Mouse (Mus musculus) megakaryocyte, embryonic 14.5 days (primary cell): ENCODE data around the gene Clybl. TPM values are rescaled to one million over a fixed set of nuclear protein-coding genes. Genes with fewer than 3 reads are reported as not detected.

Source experiments
- H3K27me3 ChIP-seq: replicated peaks from 2 replicates; pipeline ENCODE3; 2012; ENCODE audit warnings: inconsistent platforms
- H3K36me3 ChIP-seq: replicated peaks from 2 replicates; pipeline ENCODE3; 2012; ENCODE audit warnings: low read length, inconsistent platforms, mixed read lengths
- H3K4me1 ChIP-seq: 2 replicates; pipeline ENCODE4 v1.6.1; 2012; ENCODE audit warnings: inconsistent platforms
- H3K4me3 ChIP-seq: replicated peaks from 2 replicates; pipeline ENCODE3; 2012; ENCODE audit warnings: moderate library complexity, mild to moderate bottlenecking, inconsistent platforms
- H3K9me3 ChIP-seq: 2 replicates; pipeline ENCODE4 v1.6.1; 2012; ENCODE audit warnings: inconsistent platforms
- FLI1 ChIP-seq: IDR thresholded peaks from 2 replicates; pipeline ENCODE4 v1.6.1; 2012; ENCODE audit warnings: low read length, inconsistent platforms, mixed read lengths
- GATA1 ChIP-seq: IDR thresholded peaks from 3 replicates; pipeline ENCODE4 v1.6.1; 2012; ENCODE audit warnings: mixed read lengths, low read length, inconsistent platforms, borderline replicate concordance
- polyA plus RNA-seq: library from polyadenylated mRNA; stranded (reverse); fragments of >175 nt; gene quantifications from 2 replicates; pipeline ENCODE4 v1.2.3, GENCODE M21; 2012; ENCODE audit warnings: low replicate concordance; ENCODE audit not compliant: insufficient read depth

The Clybl gene
- polyA plus RNA-seq, 1 experiment: 8.3 TPM

GRCm38 (mm10) chr14:122412841-122413541 is 231.5 kb downstream of the Clybl start:
- H3K36me3 ChIP-seq: no peaks in the 10 kb centered on the region
- H3K4me1 ChIP-seq: no peaks in the 10 kb centered on the region
- TF ChIP-seq FLI1 (no peak), GATA1 (no peak)
- no peaks in the 10 kb centered on the region for H3K9me3 ChIP-seq
- peaks cover 15% of the 10 kb centered on the region for H3K27me3 ChIP-seq
- H3K4me3 ChIP-seq: no peak overlapping the region

- no peaks in the 10 kb centered on the region for H3K36me3 ChIP-seq
- no peak for TF ChIP-seq FLI1
- TF ChIP-seq GATA1: no peak
- no peaks in the 10 kb centered on the region for H3K9me3 ChIP-seq
- H3K4me1 ChIP-seq: no peaks in the 10 kb centered on the region
- H3K4me3 ChIP-seq: no peak overlapping the region
- H3K27me3 ChIP-seq: peaks cover 10% of the 10 kb centered on the region
Measured at GRCm38 (mm10) chr14:122413542-122413928, 232.0 kb downstream of the Clybl start.

GRCm38 (mm10) chr14:122414786-122415185 is 233.3 kb downstream of the Clybl start:
- H3K4me3 ChIP-seq: no peak overlapping the region
- peaks cover 9% of the 10 kb centered on the region for H3K27me3 ChIP-seq
- no peaks in the 10 kb centered on the region for H3K4me1 ChIP-seq
- H3K9me3 ChIP-seq: no peaks in the 10 kb centered on the region
- TF ChIP-seq FLI1 (no peak), GATA1 (no peak)
- H3K36me3 ChIP-seq: no peaks in the 10 kb centered on the region

- Histone ChIP-seq H3K4me1 (no peaks in the 10 kb centered on the region; the same call in 1 of the 2 replicates), H3K4me3 (no peak overlapping the region), H3K9me3 (no peaks in the 10 kb centered on the region), H3K27me3 (peaks cover 6% of the 10 kb centered on the region), H3K36me3 (no peaks in the 10 kb centered on the region)
- TF ChIP-seq GATA1 (no peak), FLI1 (no peak)
Measured at GRCm38 (mm10) chr14:122416166-122416771, 234.8 kb downstream of the Clybl start.

- no peak overlapping the region for H3K4me3 ChIP-seq
- peaks cover 11% of the 10 kb centered on the region for H3K27me3 ChIP-seq
- TF ChIP-seq GATA1 (no peak), FLI1 (no peak)
- no peaks in the 10 kb centered on the region for H3K36me3 ChIP-seq
- H3K4me1 ChIP-seq: no peaks in the 10 kb centered on the region; the same call in 1 of the 2 replicates
- H3K9me3 ChIP-seq: no peaks in the 10 kb centered on the region
Measured at GRCm38 (mm10) chr14:122424441-122424840, 242.9 kb downstream of the Clybl start.

- Histone ChIP-seq H3K9me3 (no peaks in the 10 kb centered on the region), H3K27me3 (peaks cover 10% of the 10 kb centered on the region), H3K36me3 (no peaks in the 10 kb centered on the region), H3K4me1 (no peaks in the 10 kb centered on the region), H3K4me3 (no peak overlapping the region)
- TF ChIP-seq GATA1: no peak
- TF ChIP-seq FLI1: no peak
Measured at GRCm38 (mm10) chr14:122426529-122427203, 245.2 kb downstream of the Clybl start.

- Histone ChIP-seq H3K4me3 (no peak overlapping the region), H3K9me3 (no peaks in the 10 kb centered on the region), H3K36me3 (no peaks in the 10 kb centered on the region), H3K27me3 (peaks cover 10% of the 10 kb centered on the region), H3K4me1 (no peaks in the 10 kb centered on the region)
- TF ChIP-seq FLI1: no peak
- no peak for TF ChIP-seq GATA1
Measured at GRCm38 (mm10) chr14:122427204-122427560, 245.7 kb downstream of the Clybl start.

- no peaks in the 10 kb centered on the region for H3K4me1 ChIP-seq
- no peak overlapping the region for H3K4me3 ChIP-seq
- H3K36me3 ChIP-seq: no peaks in the 10 kb centered on the region
- no peak for TF ChIP-seq GATA1
- no peak for TF ChIP-seq FLI1
- H3K27me3 ChIP-seq: peaks cover 10% of the 10 kb centered on the region
- no peaks in the 10 kb centered on the region for H3K9me3 ChIP-seq
Measured at GRCm38 (mm10) chr14:122427654-122428053, 246.2 kb downstream of the Clybl start.

GRCm38 (mm10) chr14:122432558-122432957 is 251.1 kb downstream of the Clybl start:
- no peaks in the 10 kb centered on the region for H3K36me3 ChIP-seq
- no peaks in the 10 kb centered on the region for H3K4me1 ChIP-seq
- TF ChIP-seq FLI1 (no peak), GATA1 (no peak)
- H3K4me3 ChIP-seq: no peak overlapping the region
- H3K27me3 ChIP-seq: peaks cover 14% of the 10 kb centered on the region
- H3K9me3 ChIP-seq: no peaks in the 10 kb centered on the region

- Histone ChIP-seq H3K4me1 (no peaks in the 10 kb centered on the region), H3K36me3 (no peaks in the 10 kb centered on the region), H3K9me3 (no peaks in the 10 kb centered on the region), H3K4me3 (no peak overlapping the region), H3K27me3 (peaks cover 16% of the 10 kb centered on the region)
- TF ChIP-seq GATA1: no peak
- TF ChIP-seq FLI1: no peak
Measured at GRCm38 (mm10) chr14:122434039-122434438, 252.5 kb downstream of the Clybl start.
